Mouse (Mus musculus) thymus, postnatal 14 days (tissue): ENCODE measurements around the gene Pgm3.

Experiments used
- DNase-seq: peaks from one replicate; pipeline ENCODE4 v3.0.0; 2021

Pgm3 gene

GRCm38 (mm10) chr9:86569314-86569910 lies 2.2 kb downstream of the Pgm3 start:
- no peak for DNase-seq

- no peak for DNase-seq
Measured at GRCm38 (mm10) chr9:86560543-86560942, 11.1 kb downstream of the Pgm3 start.

- DNase-seq, result no peak
Measured at GRCm38 (mm10) chr9:86554641-86555040, 17.0 kb downstream of the Pgm3 start.

GRCm38 (mm10) chr9:86553886-86554285 lies 17.8 kb downstream of the Pgm3 start:
- no peak for DNase-seq

- DNase-seq, result no peak
Measured at GRCm38 (mm10) chr9:86550717-86551116, 20.9 kb downstream of the Pgm3 start.

- DNase-seq, result no peak
Measured at GRCm38 (mm10) chr9:86549637-86550162, 21.9 kb downstream of the Pgm3 start.

- DNase-seq, result no peak
Measured at GRCm38 (mm10) chr9:86544559-86544958, 27.1 kb downstream of the Pgm3 start.

- no peak for DNase-seq
Measured at GRCm38 (mm10) chr9:86543451-86543850, 28.2 kb downstream of the Pgm3 start.

- DNase-seq, result no peak
Measured at GRCm38 (mm10) chr9:86534071-86534470, 37.6 kb downstream of the Pgm3 start.

- DNase-seq, result no peak
Measured at GRCm38 (mm10) chr9:86525600-86525999, 46.0 kb downstream of the Pgm3 start.

GRCm38 (mm10) chr9:86522335-86522734 lies 49.3 kb downstream of the Pgm3 start:
- DNase-seq, result no peak

- no peak for DNase-seq
Measured at GRCm38 (mm10) chr9:86514798-86515197, 56.8 kb downstream of the Pgm3 start.

GRCm38 (mm10) chr9:86514390-86514789 lies 57.3 kb downstream of the Pgm3 start:
- no peak for DNase-seq

GRCm38 (mm10) chr9:86513733-86514132 lies 57.9 kb downstream of the Pgm3 start:
- no peak for DNase-seq

GRCm38 (mm10) chr9:86507437-86507836 lies 64.2 kb downstream of the Pgm3 start:
- DNase-seq, result no peak
